Mouse (Mus musculus) heart, postnatal 4 days (tissue): ENCODE measurements around the gene Olfr1406. TPM values are rescaled to one million over a fixed set of nuclear protein-coding genes. Genes with fewer than 3 reads are reported as not detected.
"Not testable (repeated sequence)": the region's sequence is repeated elsewhere in the genome, so short reads cannot be mapped to it uniquely, and the experiment has no call there.

Experiments used
- DNase-seq: peaks from one replicate; pipeline ENCODE4 v3.0.0; 2021
- total RNA-seq, 2 experiments: library from RNA; stranded (reverse); gene quantifications; 2 replicates each; pipeline ENCODE4 v1.2.3; 2021

The Olfr1406 gene
- total RNA-seq, result not detected

GRCm38 (mm10) chr1:173190540-173190939, at the start of gene Olfr1406:
Gene Olfr1406, minus strand, starts transcription at chr1:173190640.
- DNase-seq, result no peak

GRCm38 (mm10) chr1:173237004-173237403, 46.6 kb upstream of the Olfr1406 start:
- not testable (repeated sequence) for DNase-seq

DNA sequence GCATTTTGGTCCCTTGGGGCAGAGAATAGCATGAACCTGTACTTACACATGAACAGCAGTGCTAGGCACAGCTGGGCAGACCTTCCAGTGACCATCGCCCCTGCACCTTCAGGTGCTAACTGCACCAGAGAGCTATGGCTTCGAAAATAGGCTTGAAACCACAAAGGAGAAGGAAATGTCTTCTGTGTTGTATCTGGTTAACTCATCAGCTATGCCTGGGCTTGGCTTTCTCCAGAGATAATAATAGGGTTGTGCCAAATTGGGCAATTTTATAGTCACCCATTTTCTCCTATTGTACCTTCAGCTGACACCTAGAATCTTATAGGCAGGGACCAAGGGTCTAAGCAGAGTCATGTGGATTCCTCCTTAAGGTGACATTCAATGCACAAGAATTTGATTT, 36.6 kb upstream of the Olfr1406 start, which contains the start of gene Fcer1a:
TSS of gene Fcer1a (minus strand) at position 134 of the 400 bp plus-strand sequence.
- DNase-seq, result no peak

GRCm38 (mm10) chr1:173216481-173216880, 26.0 kb upstream of the Olfr1406 start:
- no peak for DNase-seq

DNA sequence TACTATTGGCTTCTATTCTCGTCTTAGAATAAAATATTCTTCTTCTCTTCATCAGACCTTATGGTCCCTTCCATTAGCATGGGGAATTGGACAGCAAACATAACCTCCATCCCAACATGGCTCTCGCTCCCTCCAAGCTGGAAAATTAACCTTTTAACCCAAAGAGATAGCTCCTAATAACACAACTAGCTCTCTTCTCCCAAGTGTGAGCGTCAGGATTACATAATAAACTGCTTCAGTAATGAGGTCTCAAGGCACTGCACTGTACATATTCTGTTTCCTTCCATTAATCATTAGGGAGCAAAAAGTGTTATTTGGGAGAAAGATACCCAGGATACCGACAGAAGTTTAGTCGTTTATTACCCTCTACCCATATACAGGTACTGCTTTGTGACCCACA, 21.7 kb upstream of the Olfr1406 start, which contains the start of gene Olfr1404:
TSS of gene Olfr1404 (plus strand) at position 301 of the 400 bp plus-strand sequence.
- DNase-seq, result no peak

DNA sequence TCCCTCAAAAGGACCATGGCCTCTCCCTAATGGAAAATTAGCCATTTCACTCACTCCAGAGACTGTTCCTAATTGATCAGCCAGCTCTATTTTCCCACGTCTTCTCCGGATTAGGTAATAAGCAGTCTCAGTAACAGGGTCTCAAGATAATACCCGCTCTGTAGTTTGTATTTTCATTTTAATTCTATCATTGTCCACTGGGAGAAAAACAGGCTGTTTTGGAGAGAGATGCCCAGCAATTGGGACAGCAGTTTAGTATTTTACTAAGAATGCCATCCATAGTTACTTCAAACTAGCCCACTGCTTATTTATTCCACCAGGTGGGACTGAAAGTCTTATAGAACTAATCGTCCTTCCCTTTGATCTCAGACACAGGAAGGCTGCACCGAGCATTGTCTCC, 7.1 kb upstream of the Olfr1406 start, which contains the start of gene Olfr218:
TSS of gene Olfr218 (plus strand) at position 301 of the 400 bp plus-strand sequence.
- no peak for DNase-seq

DNA sequence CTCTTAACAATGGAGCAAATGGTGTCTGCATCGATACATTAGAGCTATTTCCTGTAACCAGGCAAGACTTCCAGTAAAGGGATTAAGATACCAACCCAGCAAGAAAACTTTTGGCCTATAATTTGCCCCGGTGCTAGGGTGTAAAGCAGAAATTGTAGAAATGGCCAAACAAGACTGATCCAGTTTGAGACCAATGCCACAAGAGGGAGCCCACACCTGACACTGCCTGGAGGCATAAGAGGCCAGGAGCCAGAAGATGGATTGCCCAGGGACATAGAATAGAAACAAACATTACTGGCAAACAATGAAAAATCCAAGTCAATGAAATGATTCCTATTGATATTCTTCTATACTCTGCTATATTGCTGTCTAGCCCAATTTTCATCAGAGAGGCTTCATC, 5.9 kb upstream of the Olfr1406 start:
- DNase-seq, result no peak

- DNase-seq, result no peak
Measured at GRCm38 (mm10) chr1:173192059-173192458, 1.6 kb upstream of the Olfr1406 start.

- no peak for DNase-seq
Measured at GRCm38 (mm10) chr1:173174154-173174842, 16.1 kb downstream of the Olfr1406 start.

DNA sequence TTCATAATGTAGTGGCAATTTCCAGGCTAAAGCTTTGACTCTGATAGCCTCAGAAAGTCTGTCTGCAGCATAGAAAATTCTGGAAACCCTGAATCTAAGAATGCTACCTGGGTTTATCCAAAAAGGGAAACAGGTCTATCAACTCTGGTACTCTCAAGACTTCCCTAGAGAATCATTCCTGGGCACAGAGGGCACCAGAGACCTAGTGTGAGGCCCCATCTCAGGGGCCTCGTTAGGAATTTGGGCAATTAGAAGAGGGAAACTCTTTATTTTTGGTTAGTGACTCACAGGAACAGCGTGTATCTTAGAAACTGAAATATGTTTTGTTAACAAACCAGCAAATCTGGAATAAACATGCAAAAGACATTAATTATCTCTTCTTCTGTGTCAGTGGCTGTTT, 53.2 kb downstream of the Olfr1406 start, which contains the start of gene Olfr1408:
TSS of gene Olfr1408 (minus strand) at position 101 of the 400 bp plus-strand sequence.
- DNase-seq, result no peak

Other genes starting within 250 kb of the Olfr1406 start
- not detected for gene Olfr16, start 240.2 kb downstream of the Olfr1406 start, total RNA-seq
- gene Olfr1408, start 53.3 kb downstream of the Olfr1406 start, total RNA-seq, result not detected
- gene Olfr218, start 7.2 kb upstream of the Olfr1406 start, total RNA-seq, result not detected
- gene Olfr1404, start 21.8 kb upstream of the Olfr1406 start, total RNA-seq, result not detected
- not detected for gene Fcer1a, start 36.6 kb upstream of the Olfr1406 start, total RNA-seq
- gene Olfr418, start 75.4 kb upstream of the Olfr1406 start, total RNA-seq, result not detected
- gene Mptx2, start 87.1 kb upstream of the Olfr1406 start, total RNA-seq, result not detected
- under 1 TPM; 0.38 to 0.62 TPM for gene Ackr1, start 143.1 kb upstream of the Olfr1406 start, total RNA-seq
- 1 to 10 TPM; 2.2 to 3.2 TPM for gene Aim2, start 160.2 kb upstream of the Olfr1406 start, total RNA-seq
- gene Cadm3, start 177.1 kb upstream of the Olfr1406 start, total RNA-seq, result 1 to 10 TPM; 1.2 to 1.6 TPM